Mouse (Mus musculus) urinary bladder, adult 2 months (tissue): Measurements from ENCODE around the gene Bdh1. TPM values are rescaled to one million over a fixed set of nuclear protein-coding genes. Genes with fewer than 3 reads are reported as not detected.

ENCODE experiments used
- DNase-seq: peaks from one replicate; pipeline ENCODE4 v3.0.0; 2022; ENCODE audit warnings: low spot score
- polyA plus RNA-seq: library from polyadenylated mRNA; depleted of rRNA; stranded (reverse); fragments of >200 nt; gene quantifications from 2 replicates; pipeline ENCODE4 v1.2.3, GENCODE M21; 2012; rRNA removed

Bdh1 gene
- polyA plus RNA-seq, 1 experiment, result 177 TPM

DNA sequence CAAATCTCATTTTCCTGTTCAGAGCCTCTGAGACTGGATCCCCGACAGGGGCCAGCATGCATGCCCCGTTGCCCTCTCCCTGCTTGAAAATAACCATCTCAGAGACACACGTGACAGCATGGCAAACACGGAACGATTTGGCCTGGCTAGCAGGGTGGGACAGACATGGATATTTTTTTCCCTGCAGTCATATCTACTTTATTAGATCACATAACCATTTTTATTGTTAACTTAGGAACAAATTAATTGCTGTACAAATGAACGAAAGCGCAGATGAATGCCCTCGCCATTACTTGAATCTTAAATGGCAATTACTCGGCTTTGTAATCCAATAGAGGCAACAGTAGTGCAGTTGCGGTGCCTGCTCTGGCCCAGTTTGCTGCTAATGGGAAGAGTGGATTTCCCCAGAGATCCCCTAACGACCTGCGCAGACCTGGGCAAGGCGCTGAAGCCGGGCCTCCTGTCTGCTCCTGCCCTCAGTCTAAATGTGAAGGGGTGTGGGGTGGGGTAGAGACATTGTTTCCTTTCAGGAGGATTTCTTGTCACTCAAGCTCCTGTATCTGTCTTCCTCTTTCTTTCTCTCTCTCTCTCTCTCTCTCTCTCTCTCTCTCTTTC is 79.8 kb downstream of the Bdh1 start:
- no peak for DNase-seq

DNA sequence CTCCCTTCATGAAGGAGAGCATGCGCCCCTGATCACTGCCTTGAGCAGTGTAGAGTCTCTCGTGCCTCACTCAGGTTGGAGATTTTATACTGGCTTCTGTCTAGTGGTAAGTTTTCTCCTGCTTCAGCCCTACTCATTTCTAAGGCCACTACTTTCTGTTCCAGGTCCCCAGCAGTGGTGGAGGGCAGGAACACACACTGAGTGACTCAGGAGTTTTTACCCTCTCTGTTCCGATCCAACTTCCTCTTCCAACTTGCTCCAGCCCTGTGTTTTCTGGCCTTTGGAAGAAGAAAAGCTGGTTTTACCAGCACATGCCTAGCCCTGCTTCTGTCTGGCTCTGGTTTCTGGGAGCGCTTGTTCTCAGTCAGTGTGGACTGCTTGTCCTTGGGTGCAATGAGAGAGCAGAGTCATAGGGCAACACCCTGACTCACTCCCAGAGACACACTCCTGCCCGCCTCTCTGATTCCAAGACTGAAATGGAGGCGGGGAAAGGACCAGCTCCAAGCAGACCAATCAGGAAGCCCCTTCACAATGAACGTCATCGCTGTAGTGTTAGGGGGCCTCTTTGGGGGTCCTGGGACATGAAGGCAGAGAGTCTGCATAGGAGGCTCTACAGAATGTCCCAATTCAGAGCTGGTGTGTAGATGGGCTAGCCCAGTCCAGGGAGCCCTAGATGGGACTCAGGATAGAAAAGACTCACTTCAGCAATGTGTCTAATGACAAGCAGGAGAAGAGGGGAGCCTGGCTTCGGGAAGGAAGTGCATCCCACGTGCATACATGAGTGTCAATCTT is 84.8 kb downstream of the Bdh1 start:
- DNase-seq, result no peak

DNA sequence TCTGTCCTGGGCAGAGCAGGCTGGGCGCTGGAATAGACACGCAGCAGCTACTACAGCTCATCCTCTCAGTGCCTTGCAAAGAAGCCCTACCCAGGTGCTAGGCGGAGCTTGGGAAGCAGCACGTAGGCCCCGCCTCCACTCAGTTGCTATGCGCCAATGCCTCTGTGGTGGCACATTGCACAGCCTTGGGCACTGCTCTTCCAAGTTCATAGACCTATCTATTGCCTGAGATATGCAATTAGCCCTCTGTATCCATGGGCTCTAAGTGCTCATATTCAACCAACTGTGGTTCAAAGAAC is 85.3 kb downstream of the Bdh1 start:
- DNase-seq, result no peak

DNA sequence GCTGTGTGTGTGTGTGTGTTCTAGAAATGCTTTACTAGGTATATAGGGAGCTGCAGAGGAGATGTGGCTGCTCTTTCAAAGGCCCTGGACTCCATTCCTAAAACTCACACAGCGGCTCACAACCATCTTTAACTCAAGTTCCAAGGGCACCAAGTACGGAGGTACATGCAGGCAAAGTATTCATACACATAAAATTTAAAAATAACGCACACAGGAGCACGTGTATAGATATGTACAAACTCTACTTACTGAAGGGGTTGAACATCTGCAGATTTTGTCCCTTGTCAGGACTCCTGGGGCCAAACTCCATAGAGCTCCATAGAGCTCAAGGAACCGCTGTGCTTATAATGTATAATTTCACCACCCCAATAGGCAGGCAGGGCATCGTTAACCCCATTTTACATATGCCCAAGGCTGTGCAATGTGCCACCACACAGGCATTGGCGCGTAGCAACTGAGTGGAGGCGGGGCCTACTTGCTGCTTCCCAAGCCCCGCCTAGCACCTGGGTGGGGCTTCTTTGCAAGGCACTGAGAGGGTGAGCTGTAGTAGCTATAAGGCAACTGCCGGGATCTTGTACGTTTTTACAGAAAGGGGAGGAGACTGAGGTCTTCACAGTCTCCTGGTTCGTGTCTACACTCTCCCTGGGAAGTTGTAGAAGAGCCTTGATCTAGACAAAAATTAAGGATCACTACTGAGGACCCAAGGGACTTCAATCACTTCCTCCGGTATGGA is 85.9 kb downstream of the Bdh1 start:
- DNase-seq, result no peak

Other genes with a start within 250 kb of the Bdh1 start
- gene Acap2, start 221.0 kb upstream of the Bdh1 start, polyA plus RNA-seq, result 40.7 and 42.0 TPM in 2 replicates
- 72.3 and 91.1 TPM in 2 replicates for gene Ppp1r2, start 147.0 kb upstream of the Bdh1 start, polyA plus RNA-seq
- gene Apod, start 107.5 kb upstream of the Bdh1 start, polyA plus RNA-seq, result 38.4 and 57.2 TPM in 2 replicates
- 68.4 and 72.6 TPM in 2 replicates for gene Dlg1, start 241.2 kb downstream of the Bdh1 start, polyA plus RNA-seq